Mouse (Mus musculus) G1E (cell line): ENCODE results near the gene Atxn2.

Source experiments
- CTCF ChIP-seq: IDR thresholded peaks from 2 replicates; pipeline ENCODE4 v1.5.1; 2012; ENCODE audit warnings: low read depth, low read length, inconsistent platforms, mixed read lengths
- GATA1 ChIP-seq: IDR thresholded peaks from 2 replicates; pipeline ENCODE4 v1.6.1; 2012; ENCODE audit warnings: borderline replicate concordance, low read length, inconsistent platforms, mixed read lengths
- GATA2 ChIP-seq: IDR thresholded peaks from 2 replicates; pipeline ENCODE4 v1.6.1; 2012; ENCODE audit warnings: low read depth, low read length, inconsistent platforms, borderline replicate concordance
- POLR2AphosphoS5 ChIP-seq: IDR thresholded peaks from 2 replicates; pipeline ENCODE4 v1.6.1; 2012; ENCODE audit warnings: low read depth, low read length, inconsistent platforms; ENCODE audit not compliant: insufficient replicate concordance
- TAL1 ChIP-seq: conservative IDR thresholded peaks from 2 replicates; pipeline ENCODE4 v1.6.1; 2012; ENCODE audit warnings: low read depth, low read length, inconsistent platforms, mixed read lengths

GRCm38 (mm10) chr5:121714331-121714730, 3.2 kb downstream of the Atxn2 start:
- TF ChIP-seq CTCF (no peak), TAL1 (no peak), GATA1 (no peak), POLR2AphosphoS5 (no peak), GATA2 (no peak)
